Mouse (Mus musculus): ENCODE measurements around the gene Tulp2. TPM values are rescaled to one million over a fixed set of nuclear protein-coding genes. Genes with fewer than 3 reads are reported as not detected.

The Tulp2 gene
- polyA plus RNA-seq, 1 experiment from 2014 or later: 1.5 TPM

- Histone ChIP-seq H3K4me1 (ENCODE audit: control insufficient read depth, insufficient read depth, low read length) (peaks cover 5% of the 10 kb centered on the region; the same call in 1 of the 2 replicates), H3K4me3 (ENCODE audit: low read depth, low read length) (no peak overlapping the region), H3K27ac (ENCODE audit: low read depth, low read length) (no peak overlapping the region), H3K4me2 (no peak overlapping the region), H3K36me3 (ENCODE audit: control insufficient read depth, insufficient read depth, low read length) (peaks cover 28% of the 10 kb centered on the region), H3K9me3 (replicated peaks; ENCODE audit: control insufficient read depth, low read length) (no peaks in the 10 kb centered on the region), H3K9ac (ENCODE audit: low read depth, low read length) (no peak overlapping the region), H3K27me3 (ENCODE audit: control insufficient read depth, insufficient read depth, low read length) (no peaks in the 10 kb centered on the region)
- no peak for ATAC-seq (replicated peaks; ENCODE audit: insufficient number of reproducible peaks, low FRiP score, low TSS enrichment)
- WGBS (ENCODE audit: insufficient replicate concordance): 71% methylated on average over 22 of the region's 22 CpGs
These were observed 37.9 kb upstream of the Tulp2 start for GRCm38 (mm10) chr7:45443526-45444420.

DNA sequence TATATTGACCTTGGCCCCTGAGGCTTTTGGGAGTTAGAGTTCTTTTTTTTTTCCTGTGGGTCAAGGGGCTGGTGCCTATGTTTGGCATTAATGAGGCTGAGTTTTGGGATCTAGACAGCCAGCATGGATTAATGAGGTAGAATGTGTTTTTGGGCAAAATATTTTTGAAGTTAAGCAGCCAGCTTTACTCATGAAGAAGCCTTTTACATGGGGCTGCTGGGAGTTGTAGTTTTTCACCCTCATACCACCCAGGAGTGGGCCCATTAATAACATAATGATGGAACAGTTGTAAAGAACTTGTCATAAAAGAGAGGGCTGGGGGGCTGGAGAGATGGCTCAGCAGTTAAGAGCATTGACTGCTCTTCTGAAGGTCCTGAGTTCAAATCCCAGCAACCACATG is 35.1 kb upstream of the Tulp2 start:
- Histone ChIP-seq H3K9ac (ENCODE audit: low read depth, low read length) (no peak overlapping the region), H3K27me3 (ENCODE audit: control insufficient read depth, insufficient read depth, low read length) (no peaks in the 10 kb centered on the region), H3K27ac (ENCODE audit: low read depth, low read length) (no peak overlapping the region), H3K4me3 (ENCODE audit: low read depth, low read length) (no peak overlapping the region), H3K36me3 (ENCODE audit: control insufficient read depth, insufficient read depth, low read length) (peaks cover 22% of the 10 kb centered on the region), H3K4me2 (no peak overlapping the region), H3K4me1 (ENCODE audit: control insufficient read depth, insufficient read depth, low read length) (peaks cover 5% of the 10 kb centered on the region; the same call in 1 of the 2 replicates), H3K9me3 (replicated peaks; ENCODE audit: control insufficient read depth, low read length) (no peaks in the 10 kb centered on the region)
- ATAC-seq (replicated peaks; ENCODE audit: insufficient number of reproducible peaks, low FRiP score, low TSS enrichment): no peak

GRCm38 (mm10) chr7:45447325-45447990 is 34.2 kb upstream of the Tulp2 start:
- H3K4me1 ChIP-seq (ENCODE audit: control insufficient read depth, insufficient read depth, low read length): peaks cover 5% of the 10 kb centered on the region; the same call in 1 of the 2 replicates
- no peak overlapping the region for H3K27ac ChIP-seq (ENCODE audit: low read depth, low read length)
- 0 out of 2 replicates have a peak overlapping the region, but pooled peaks have one; percentile 39 for H3K9ac ChIP-seq (ENCODE audit: low read depth, low read length)
- peak overlapping the region; percentile 14; the same call in 1 of the 2 replicates for H3K4me3 ChIP-seq (ENCODE audit: low read depth, low read length)
- ATAC-seq (replicated peaks; ENCODE audit: insufficient number of reproducible peaks, low FRiP score, low TSS enrichment): no peak
- no peaks in the 10 kb centered on the region for H3K27me3 ChIP-seq (ENCODE audit: control insufficient read depth, insufficient read depth, low read length)
- 20% methylated on average over 11 of the region's 11 CpGs for WGBS (ENCODE audit: insufficient replicate concordance)
- H3K36me3 ChIP-seq (ENCODE audit: control insufficient read depth, insufficient read depth, low read length): peaks cover 20% of the 10 kb centered on the region
- H3K9me3 ChIP-seq (replicated peaks; ENCODE audit: control insufficient read depth, low read length): no peaks in the 10 kb centered on the region
- H3K4me2 ChIP-seq: peak overlapping the region; percentile 35

- Histone ChIP-seq H3K9ac (ENCODE audit: low read depth, low read length) (no peak overlapping the region), H3K27ac (ENCODE audit: low read depth, low read length) (no peak overlapping the region), H3K27me3 (ENCODE audit: control insufficient read depth, insufficient read depth, low read length) (no peaks in the 10 kb centered on the region), H3K36me3 (ENCODE audit: control insufficient read depth, insufficient read depth, low read length) (peaks cover 10% of the 10 kb centered on the region), H3K4me1 (ENCODE audit: control insufficient read depth, insufficient read depth, low read length) (peaks cover 5% of the 10 kb centered on the region; the same call in 1 of the 2 replicates), H3K4me3 (ENCODE audit: low read depth, low read length) (no peak overlapping the region), H3K4me2 (no peak overlapping the region), H3K9me3 (replicated peaks; ENCODE audit: control insufficient read depth, low read length) (no peaks in the 10 kb centered on the region)
- no peak for ATAC-seq (replicated peaks; ENCODE audit: insufficient number of reproducible peaks, low FRiP score, low TSS enrichment)
- WGBS (ENCODE audit: insufficient replicate concordance): 89% methylated on average over 1 of the region's 1 CpGs
These were observed 31.7 kb upstream of the Tulp2 start for GRCm38 (mm10) chr7:45449974-45450373.

GRCm38 (mm10) chr7:45451344-45451982 is 30.2 kb upstream of the Tulp2 start:
- Histone ChIP-seq H3K27ac (ENCODE audit: low read depth, low read length) (no peak overlapping the region), H3K9me3 (replicated peaks; ENCODE audit: control insufficient read depth, low read length) (no peaks in the 10 kb centered on the region), H3K27me3 (ENCODE audit: control insufficient read depth, insufficient read depth, low read length) (no peaks in the 10 kb centered on the region), H3K4me3 (ENCODE audit: low read depth, low read length) (no peak overlapping the region), H3K4me2 (no peak overlapping the region), H3K4me1 (ENCODE audit: control insufficient read depth, insufficient read depth, low read length) (peaks cover 5% of the 10 kb centered on the region; the same call in 1 of the 2 replicates), H3K9ac (ENCODE audit: low read depth, low read length) (no peak overlapping the region), H3K36me3 (ENCODE audit: control insufficient read depth, insufficient read depth, low read length) (peaks cover 10% of the 10 kb centered on the region)
- 48% methylated on average over 23 of the region's 23 CpGs for WGBS (ENCODE audit: insufficient replicate concordance)
- 0 out of 2 replicates have a peak, but pooled peaks have one; percentile 22 for ATAC-seq (replicated peaks; ENCODE audit: insufficient number of reproducible peaks, low FRiP score, low TSS enrichment)

GRCm38 (mm10) chr7:45454971-45455370 is 26.7 kb upstream of the Tulp2 start:
- no peaks in the 10 kb centered on the region for H3K9me3 ChIP-seq (replicated peaks; ENCODE audit: control insufficient read depth, low read length)
- no peak overlapping the region for H3K27ac ChIP-seq (ENCODE audit: low read depth, low read length)
- H3K4me1 ChIP-seq (ENCODE audit: control insufficient read depth, insufficient read depth, low read length): peaks cover 16% of the 10 kb centered on the region
- 87% methylated on average over 15 of the region's 15 CpGs for WGBS (ENCODE audit: insufficient replicate concordance)
- H3K36me3 ChIP-seq (ENCODE audit: control insufficient read depth, insufficient read depth, low read length): peaks cover 18% of the 10 kb centered on the region
- H3K4me3 ChIP-seq (ENCODE audit: low read depth, low read length): no peak overlapping the region
- no peak for ATAC-seq (replicated peaks; ENCODE audit: insufficient number of reproducible peaks, low FRiP score, low TSS enrichment)
- no peak overlapping the region for H3K4me2 ChIP-seq
- H3K27me3 ChIP-seq (ENCODE audit: control insufficient read depth, insufficient read depth, low read length): no peaks in the 10 kb centered on the region
- no peak overlapping the region for H3K9ac ChIP-seq (ENCODE audit: low read depth, low read length)

DNA sequence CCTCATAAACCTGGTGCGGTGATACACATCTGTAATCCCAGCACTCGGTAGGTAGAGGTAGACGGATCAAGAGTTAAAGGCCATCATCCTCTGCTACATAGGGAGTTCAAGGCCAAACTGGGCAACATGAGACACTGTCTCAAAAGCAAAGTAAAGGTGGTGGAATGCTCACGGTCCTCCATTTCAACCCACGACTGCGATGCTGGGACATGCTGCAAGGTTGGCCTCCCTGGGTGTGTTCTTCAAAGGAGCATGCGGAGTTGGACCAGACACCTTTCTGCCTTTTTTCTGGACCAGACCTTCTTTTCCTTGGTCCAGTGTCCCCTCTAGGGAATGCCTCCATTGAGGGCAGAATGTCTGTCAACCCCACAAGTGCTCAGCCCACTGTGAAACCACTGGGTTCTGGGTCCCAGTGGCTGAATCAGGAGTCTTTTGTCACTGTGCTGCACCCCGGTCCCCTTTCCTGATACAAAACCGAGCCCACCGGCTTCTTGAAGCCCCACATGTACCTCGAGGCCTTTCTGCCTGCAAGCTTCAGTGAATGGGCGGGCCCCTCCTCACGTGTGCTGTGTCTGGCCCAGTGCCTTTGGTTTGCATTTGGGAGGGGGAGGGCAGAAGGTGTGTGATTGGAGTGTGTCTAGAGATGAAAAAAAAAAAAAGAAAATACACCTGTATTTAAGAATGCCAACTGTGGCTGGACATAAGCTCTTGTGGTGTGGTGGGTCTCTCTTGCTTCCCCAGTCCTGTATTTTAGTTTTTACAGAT is 25.6 kb upstream of the Tulp2 start:
- no peak for ATAC-seq (replicated peaks; ENCODE audit: insufficient number of reproducible peaks, low FRiP score, low TSS enrichment)
- Histone ChIP-seq H3K9me3 (replicated peaks; ENCODE audit: control insufficient read depth, low read length) (no peaks in the 10 kb centered on the region), H3K27ac (ENCODE audit: low read depth, low read length) (peak overlapping the region; percentile 57; the same call in 1 of the 2 replicates), H3K27me3 (ENCODE audit: control insufficient read depth, insufficient read depth, low read length) (no peaks in the 10 kb centered on the region), H3K9ac (ENCODE audit: low read depth, low read length) (no peak overlapping the region), H3K4me1 (ENCODE audit: control insufficient read depth, insufficient read depth, low read length) (peaks cover 26% of the 10 kb centered on the region), H3K36me3 (ENCODE audit: control insufficient read depth, insufficient read depth, low read length) (peaks cover 18% of the 10 kb centered on the region), H3K4me3 (ENCODE audit: low read depth, low read length) (0 out of 2 replicates have a peak overlapping the region, but pooled peaks have one; percentile 8), H3K4me2 (no peak overlapping the region)
- WGBS (ENCODE audit: insufficient replicate concordance): 77% methylated on average over 13 of the region's 13 CpGs

- H3K4me1 ChIP-seq (ENCODE audit: control insufficient read depth, insufficient read depth, low read length): peaks cover 27% of the 10 kb centered on the region
- WGBS (ENCODE audit: insufficient replicate concordance): 50% methylated on average over 9 of the region's 9 CpGs
- ATAC-seq (replicated peaks; ENCODE audit: insufficient number of reproducible peaks, low FRiP score, low TSS enrichment): no peak
- peaks cover 18% of the 10 kb centered on the region for H3K36me3 ChIP-seq (ENCODE audit: control insufficient read depth, insufficient read depth, low read length)
- H3K27ac ChIP-seq (ENCODE audit: low read depth, low read length): peak overlapping the region; percentile 57
- H3K9ac ChIP-seq (ENCODE audit: low read depth, low read length): peak overlapping the region; percentile 49
- no peaks in the 10 kb centered on the region for H3K9me3 ChIP-seq (replicated peaks; ENCODE audit: control insufficient read depth, low read length)
- H3K4me2 ChIP-seq: peak overlapping the region; percentile 80
- peak overlapping the region; percentile 70 for H3K4me3 ChIP-seq (ENCODE audit: low read depth, low read length)
- H3K27me3 ChIP-seq (ENCODE audit: control insufficient read depth, insufficient read depth, low read length): no peaks in the 10 kb centered on the region
These were observed 24.9 kb upstream of the Tulp2 start for GRCm38 (mm10) chr7:45456721-45457203.

Data from heart, embryonic 11.5 days (tissue).